Mouse (Mus musculus) myocyte (in vitro differentiated cells): ENCODE results near the gene Tec.

Experiments
- POLR2A ChIP-seq: IDR thresholded peaks from one replicate; pipeline ENCODE4 v1.6.1; 2011; ENCODE audit warnings: low read depth, mild to moderate bottlenecking, control low read depth, moderate library complexity; ENCODE audit not compliant: insufficient read length
- POLR2AphosphoS2 ChIP-seq: IDR thresholded peaks from one replicate; pipeline ENCODE4 v1.6.1; 2011; ENCODE audit warnings: low read depth, control low read depth; ENCODE audit not compliant: insufficient read length

GRCm38 (mm10) chr5:72909363-72909762 lies 41.1 kb upstream of the Tec start:
- TF ChIP-seq POLR2AphosphoS2 (no peak), POLR2A (no peak)
